Mouse (Mus musculus): ENCODE data around the gene Mslnl.

The Mslnl gene

DNA sequence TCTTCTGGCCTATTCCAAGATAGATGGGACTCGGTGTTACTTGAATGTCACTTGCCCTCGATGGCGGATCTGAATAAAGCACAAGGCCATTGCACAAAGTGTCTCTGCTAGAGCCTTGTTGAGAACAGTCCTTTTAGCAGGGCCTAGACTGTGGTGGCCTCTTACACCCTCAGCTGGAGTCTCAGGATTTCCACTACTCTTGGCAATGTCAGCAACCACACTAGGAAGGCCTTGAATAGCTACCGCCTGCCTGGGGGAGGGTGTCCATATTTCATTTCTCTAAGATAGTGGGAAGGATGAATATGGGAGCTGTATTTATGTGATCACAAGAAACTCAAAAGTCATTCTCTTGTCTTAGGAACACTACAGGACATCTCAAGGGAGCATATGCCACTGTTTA is 12.4 kb downstream of the Mslnl start:
- DNase-seq, result no peak

DNA sequence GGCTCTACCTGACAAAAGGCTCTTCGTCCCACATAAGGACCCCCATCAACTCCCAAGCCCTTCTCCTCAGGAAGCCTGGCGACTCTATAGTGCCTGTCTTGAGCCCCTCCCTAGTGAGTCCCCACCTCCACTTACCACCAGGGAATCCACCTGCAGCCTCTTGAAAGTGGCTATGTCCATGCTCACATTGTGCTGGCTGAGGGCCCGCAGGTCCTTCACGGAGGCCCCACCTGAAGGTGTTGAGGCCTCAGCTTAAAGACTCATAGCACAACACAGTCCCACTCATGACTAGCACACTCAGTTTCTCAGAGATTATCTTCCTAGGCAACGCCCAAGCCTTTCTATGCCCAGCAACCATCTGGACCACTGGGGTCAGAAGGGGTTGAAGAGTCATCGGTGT is 13.5 kb downstream of the Mslnl start:
- no peak for DNase-seq

DNA sequence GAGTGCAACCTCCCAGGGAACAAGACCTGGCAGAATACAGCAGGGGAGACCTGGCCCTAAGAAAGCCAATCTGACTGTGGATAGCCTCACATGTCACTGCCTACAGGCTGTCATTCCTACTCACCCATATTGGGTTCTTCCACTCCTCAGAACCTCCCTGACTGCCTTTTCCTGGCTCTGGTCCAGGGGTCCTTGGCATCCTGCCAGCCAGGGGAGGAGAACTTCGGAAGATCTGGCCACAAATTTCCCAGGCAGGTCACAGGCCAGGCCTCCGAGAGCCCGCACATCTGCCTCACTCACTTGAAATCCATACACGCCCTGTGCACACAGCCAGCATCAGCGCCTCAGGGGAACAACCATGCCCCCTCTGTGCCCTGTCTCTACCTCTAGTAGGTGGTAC is 15.6 kb downstream of the Mslnl start:
- peak; percentile 30 to 45 for DNase-seq

DNA sequence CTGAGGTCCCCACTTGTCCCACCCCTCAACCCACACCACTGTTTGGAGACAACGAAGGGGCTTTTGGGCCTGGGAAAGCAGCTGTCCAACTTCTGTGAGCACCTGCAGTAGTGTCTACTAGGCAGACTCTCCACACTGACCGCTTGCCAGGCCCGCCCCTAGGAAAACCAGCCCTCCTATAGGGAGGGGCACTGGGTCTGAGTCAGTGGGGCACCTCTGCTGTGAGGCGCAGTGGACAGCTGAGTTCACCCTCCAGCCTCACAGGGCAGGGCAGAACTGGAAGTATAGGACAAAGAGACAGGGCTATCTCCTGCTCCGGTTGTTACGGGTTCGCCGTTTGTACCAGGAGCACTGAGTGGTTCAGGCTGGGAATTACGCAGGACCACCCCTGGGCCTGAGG is 18.4 kb downstream of the Mslnl start, which contains the start of gene Msln:
TSS of gene Msln (minus strand) at position 138 of the 400 bp plus-strand sequence.
- DNase-seq, result peak in 1 of 2 experiments; percentile 32

DNA sequence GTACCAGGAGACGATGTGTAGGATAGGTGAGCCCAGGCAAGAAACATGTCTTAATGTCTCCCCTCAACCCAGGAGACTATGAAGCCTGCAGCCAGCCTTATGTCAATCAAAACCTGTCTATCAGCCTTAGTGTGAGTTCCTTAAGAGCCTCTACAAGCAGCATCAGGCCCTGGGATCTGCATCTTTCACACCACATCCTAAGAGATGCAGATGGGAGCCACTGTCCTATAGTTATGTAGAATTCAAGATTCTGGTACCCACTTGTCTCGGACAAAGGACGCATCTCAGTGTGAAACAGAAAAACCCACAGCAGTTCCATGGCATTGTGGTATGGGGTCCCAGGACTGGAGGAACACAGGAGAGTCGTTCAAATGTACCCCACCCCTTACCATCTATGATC is 19.2 kb downstream of the Mslnl start:
- DNase-seq, result no peak

DNA sequence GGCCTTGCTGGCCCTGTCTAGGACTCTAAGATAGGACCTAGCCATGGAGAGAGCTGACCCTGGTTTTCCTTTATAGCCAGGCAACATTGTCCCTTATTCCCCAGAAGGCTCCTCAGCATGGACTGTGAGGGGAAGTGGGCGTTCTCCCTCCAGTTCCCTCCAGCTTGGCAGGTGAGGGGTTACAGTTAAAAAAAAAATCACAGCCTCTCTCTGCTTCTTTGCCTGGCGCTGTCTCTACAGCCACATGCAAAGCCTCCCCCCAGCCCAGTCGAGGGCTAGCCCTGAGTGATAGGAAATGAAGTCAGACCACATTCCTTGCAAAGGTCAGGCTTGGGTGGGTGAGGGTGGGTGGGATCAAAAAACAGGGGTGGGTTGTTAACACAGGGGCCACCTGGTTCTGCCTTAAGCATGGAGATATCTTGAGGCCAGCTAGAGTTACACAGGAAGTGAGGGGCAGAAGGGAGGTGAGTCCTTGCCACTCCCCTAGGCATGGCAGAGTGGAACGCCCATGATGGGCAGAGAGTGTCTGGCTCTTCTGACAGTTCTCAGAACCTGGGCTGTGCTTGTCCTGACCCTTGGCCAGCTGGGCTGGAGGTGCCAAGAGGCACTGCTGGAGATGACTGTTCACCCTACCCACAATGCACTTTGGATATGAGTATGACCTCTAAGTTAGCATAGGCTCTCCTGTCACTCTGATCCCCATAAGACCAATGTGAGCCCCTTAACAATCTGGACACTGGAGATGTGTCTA is 20.0 kb downstream of the Mslnl start:
- DNase-seq, result peak in 1 of 2 experiments; percentile 12

DNA sequence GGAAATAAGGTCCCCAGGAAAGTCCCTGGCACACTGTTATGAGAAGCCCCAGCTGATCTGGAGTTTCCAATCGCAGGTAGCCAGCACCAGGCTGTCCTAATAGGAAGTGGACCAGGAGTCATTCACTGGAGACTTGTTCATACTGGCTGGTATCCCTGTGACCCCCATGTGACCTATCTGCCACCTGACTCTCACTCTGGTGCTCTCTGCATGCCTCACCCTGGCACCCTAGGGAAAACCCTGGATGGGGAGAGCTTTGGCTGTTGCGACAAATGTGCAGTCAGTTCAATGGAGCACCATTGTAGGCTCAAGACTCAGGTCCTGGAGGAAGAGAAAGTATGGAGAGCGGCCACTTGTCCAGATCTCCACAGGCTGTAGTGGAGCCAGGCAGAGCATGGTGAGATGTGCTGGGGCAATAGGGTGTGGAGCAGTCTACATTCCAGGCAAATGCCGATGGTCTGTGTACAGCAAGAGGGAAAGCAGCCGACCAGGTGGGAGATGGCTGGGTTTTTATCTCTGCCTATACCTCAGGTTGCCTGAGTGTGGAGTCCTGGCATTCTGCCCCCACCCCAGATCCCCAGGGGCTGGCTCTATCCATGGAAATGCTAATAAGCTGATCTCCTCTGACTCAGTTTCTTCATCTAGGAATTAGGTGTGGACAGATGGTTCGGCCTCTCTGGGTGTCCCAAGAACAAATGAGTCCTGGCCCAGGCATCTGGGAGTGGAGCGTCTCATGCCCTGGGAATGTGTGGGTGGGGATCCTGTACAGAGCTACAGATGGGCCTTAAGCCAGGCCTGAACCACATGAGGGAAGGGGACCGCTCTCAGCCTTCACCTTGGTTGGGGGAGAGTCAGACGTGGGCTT is 20.8 kb downstream of the Mslnl start:
- DNase-seq, result peak; percentile 50 to 55

DNA sequence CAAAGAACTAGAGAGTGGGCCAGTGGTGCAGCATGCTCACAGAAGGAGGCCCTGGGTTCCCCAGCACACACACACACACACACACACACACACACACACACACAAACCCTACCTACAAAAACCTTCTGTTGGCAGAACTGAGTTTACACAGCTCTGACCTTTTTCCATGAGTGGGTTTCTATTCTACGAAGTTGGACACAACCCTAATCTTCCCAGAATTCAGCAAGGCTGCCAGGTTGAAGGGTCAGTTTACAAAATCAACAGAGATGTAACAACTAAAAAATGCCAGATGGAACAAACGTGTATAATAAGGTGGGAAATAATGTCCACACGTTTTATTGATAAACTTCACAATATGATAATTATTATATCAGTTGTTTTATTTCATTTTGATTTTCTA is 21.8 kb downstream of the Mslnl start:
- DNase-seq, result no peak

DNA sequence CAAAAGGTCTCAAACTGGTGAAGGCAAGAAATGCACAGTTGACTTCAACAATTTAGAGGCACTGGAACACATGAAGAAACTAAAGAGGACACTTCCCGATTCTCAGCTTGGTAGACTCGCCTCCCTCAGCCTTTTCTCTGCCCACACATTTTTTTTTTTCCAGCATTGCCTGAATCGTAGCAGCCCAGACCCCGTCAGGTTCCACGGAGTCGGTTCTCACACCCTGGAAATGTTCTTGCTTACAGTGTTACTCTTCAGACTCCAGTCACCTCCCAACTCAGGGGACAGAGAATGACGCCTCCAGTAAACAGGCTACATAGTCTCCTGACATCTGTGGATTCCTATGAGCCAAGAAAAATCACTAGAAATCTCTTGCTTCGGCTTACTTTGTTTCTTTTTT is 24.3 kb downstream of the Mslnl start:
- no peak for DNase-seq

DNA sequence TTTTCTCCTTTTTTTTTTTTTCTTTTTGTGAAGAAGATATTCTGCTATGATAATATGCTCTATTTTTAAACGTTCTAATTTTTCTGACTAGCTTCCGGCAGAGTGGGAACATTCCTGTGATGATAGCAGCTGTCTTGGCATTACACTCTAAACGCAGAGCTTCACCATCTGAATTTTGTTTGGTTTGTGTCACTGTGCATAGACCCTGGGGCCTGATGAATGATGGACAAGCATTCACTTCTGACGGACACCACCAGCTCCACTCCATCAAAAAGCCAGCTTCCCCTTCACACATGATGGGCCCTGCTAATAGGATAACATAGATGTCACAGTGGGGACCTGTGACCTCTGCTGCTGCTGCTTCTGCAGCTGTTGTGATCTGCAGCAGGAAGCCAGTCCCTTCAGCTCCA is 25.7 kb downstream of the Mslnl start:
- no peak for DNase-seq

DNA sequence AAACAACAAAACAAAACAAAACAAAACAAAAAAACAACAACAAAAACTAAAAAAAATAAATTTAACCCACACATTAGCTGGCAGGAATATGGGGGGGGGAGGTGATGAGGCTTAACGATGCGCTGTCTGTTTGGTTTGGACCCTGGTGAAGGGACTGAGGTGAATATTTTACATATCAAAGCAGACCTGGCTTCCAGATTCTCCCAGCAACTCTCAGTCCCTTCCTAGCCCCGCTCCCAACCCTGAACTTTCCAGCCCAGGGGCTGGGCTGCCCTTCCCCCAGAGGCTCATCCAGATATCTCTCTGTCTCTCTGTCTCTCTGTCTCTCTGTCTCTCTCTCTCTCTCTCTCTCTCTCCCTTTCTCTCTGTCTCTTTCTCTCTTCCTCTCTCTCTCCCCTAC is 26.7 kb downstream of the Mslnl start:
- no peak for DNase-seq

DNA sequence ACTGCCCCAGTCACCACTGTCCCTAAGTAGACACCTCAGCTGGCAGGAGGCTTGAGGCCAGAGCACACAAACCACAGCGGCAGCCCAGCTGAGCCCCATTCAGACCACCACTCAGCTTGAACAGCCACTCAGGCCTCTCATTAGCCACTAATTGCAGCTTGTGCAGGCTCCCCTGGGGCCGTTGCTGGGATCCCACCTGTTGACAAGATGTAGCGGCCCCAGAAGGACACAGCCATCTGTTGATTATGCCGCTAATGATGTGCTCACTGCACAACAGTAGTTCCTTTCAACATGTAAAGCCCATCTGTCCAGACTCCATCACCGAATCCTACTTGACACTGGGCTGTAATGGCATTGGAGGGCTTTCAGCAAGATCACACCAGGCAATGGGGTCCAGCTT is 30.0 kb downstream of the Mslnl start:
- DNase-seq, result no peak

DNA sequence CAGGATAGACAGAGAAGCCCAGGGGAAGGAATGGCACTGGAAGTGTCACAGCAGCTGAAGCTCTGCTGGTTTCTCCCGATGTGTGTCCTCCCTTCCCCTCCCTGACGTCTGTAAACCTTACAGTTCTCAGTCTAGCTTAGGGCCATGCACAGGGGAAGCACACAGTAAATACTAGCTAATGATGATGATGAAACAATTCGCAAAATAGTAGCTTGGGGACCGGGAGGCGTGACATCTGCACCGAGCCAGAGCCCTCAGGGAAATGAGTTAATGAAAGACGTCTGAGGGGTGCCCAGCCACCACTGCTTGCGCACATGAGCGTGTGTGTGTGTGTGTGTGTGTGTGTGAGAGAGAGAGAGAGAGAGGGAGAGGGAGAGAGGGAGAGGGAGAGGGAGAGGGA is 33.5 kb downstream of the Mslnl start:
- DNase-seq, result no peak

DNA sequence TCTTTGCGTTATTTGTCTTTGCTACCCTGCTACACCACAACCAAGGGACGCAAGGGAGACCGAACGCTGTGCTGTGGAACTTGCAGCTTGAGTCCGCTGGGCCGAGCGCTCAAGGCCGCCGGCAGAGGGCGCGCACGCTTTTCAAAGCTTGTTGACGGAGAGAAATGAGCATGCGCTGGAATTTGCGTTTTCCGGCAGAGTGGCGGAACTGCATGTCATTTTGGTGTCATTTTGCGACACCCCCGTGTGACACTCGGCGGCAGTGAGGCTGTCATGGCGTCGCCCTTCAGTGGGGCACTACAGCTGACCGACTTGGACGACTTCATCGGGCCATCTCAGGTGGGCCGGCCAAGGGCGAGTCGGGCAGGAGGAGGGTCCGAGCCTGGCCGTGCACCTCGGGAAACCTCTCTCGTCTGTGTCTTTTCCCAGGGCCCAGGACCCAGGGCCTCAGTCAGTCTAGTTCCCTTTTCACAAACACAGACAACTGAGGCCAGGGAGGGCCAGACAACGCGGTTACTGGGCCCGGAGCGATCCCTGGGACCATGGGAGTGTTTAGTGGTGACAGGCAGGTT is 37.8 kb downstream of the Mslnl start, which contains the start of gene Narfl:
TSS of gene Narfl (plus strand) at position 228 of the 572 bp plus-strand sequence.
- peak; percentile 95 to 96 for DNase-seq

DNA sequence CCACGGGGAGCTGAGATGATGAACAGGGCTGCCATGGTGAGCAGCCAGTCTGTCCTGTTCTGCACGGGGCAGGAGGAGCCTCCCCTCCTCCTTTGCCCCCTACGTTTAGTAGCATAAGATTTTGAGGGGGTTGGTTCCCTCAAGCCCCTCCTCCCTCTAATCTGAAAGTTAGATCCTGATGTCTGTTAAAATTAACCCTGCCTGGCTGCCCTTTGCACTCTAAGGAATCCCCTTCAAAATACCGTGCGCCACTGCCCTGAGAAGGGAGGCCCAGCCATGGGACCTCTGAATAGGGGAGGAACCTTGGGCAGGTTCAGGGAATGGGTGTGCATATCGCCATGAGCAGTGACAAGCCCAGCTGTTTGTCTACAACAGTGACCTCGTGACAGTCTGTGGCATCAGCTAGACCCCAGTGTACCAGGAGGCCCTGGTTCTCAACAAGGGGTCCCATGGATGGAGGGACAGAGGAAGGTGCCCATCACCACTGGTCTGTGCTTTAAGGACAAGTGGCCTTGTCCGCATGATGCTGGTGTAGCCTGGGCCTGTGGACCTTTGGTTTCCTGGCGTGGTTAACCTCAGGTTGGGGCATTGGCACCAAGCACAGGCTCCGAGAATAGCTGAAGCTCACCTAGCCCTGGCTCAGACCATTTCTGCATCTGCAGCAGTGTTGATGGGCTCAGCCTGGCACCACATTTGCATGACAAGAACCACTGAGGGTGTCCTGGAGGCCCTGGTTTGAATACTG is 39.6 kb downstream of the Mslnl start:
- DNase-seq, result no peak

DNA sequence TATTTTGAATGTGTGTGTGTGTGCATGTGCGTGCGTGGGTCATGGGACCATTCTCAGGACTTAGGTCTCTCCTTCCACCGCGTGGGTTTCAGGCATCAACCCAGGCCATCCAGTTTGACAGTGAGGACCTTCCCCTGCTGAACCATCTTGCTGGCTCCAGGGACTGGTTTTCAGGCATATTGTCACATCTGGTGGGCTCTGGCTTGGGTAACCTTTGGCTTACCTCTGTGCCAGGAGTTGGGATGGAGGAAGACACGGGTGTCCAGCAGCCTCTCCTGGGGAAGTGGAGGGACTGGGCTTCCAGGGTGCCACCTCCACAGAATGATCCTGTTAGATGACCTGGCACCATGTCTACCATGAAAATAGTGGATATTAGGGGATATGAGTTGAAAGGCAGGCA is 42.1 kb downstream of the Mslnl start:
- no peak for DNase-seq

DNA sequence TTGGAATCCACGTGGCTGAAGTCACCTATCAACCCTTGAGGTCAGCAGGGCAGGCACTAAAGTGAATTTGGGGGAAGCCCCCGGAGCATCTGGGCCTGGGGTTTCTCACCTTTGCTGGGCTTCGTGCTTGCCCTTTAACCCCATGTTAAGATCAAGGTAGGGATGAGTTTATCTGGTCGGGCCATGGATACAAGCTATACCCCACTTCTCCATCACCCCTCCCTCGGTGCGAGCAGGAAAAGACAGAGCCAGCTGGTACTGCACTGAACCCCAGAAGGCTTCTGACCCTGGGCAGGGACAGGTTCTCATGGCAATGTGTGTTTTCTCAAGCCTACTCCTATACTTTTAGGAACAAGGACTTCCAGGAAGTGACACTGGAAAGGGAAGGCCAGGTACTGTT is 45.5 kb downstream of the Mslnl start:
- no peak for DNase-seq

DNA sequence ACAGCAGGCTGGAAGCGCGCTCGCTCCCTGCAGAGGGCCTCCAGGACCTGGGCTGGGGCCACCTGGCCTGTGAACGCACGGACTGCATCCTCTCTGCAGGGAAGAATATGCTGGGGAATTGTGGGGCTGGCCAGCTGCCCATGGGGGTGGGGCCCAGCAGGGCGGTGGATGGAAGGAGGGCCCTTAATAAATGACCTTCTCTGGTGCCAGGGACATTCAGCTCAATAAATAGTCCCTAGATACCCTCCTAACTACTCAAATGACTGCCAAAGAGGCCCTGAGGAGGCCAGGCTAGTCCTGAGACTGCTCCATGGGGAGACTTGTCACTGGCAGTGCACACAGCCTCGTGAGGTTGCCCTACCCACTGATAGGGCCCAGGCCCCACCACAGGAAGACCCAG is 47.2 kb downstream of the Mslnl start:
- DNase-seq, result no peak

DNA sequence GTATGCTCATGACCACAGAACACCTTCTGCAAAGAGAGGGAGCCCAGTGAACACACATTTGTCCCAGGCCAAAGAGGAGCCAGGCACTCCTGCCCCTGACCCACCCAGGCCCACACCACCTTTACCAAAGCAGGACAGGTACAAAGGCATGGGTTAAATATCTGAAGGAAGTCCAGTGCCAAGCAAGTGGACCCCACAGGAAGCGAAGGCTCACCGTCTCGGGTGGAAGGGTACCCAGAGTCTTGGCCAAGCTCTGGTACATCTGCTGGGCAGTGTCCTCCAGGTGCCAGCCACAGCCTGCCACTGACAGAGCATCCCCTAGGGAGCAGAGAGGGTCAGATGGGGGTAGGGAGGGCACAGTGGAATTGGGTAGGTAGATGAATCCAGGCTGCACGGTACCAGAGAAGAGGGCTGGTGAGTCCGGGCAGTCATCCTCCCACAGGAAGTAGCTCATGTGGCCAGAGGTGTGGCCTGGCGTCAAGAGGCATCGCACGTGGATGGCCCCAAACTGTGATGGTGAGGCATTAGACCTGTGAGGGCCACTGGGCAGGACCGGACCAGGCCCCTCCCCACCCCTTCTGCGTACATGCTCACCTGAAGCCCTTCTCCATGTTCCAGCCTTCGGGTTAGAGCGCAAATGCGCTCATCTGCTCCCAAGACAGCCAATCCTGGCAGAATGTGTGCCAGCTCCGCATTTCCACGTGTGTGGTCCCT is 48.2 kb downstream of the Mslnl start:
- DNase-seq, result no peak

DNA sequence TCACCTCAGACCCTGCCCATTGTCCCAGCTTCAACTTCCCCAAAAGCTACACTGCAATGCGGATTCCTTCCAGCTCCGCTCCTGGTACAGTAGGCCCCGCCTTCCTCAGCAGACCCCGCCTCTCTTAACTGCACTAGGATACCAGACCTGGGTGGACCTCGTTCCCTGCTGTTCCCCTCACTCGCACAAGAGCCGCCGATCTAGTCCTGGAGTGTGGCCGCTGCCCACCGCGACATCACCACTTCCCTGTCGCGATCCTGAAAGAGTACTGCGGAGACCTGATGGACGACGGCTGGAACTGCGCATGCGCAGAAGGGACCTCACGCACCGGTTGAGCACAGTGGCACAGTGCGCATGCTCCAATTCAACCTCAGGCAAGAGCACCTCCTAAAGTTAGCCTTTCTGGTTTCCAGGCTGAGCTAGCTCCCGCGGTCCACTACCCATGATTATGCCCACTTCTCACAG is 49.5 kb downstream of the Mslnl start, which contains the start of gene Haghl:
TSS of gene Haghl (minus strand) at position 393 of the 465 bp plus-strand sequence.
- peak; percentile 94 to 96 for DNase-seq

DNA sequence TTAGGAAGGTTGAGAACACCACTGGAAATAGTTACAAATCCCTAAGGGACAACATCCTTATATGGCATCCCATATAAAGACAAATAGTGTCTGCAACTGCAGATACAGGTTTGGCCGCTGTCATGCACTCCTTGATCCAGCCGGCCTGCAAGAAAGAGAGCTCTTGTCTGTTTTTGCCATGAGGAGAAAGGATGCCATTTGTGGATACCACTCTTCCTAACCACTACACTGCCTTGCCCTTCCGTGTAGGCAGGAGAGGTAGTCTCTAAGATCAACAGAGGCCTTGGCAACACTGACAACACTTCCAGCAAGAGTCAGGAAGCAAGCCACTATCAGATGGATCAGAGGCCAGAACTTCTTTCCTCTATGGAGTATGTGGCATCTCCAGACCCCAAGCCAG is 50.4 kb downstream of the Mslnl start, which contains the start of gene Ccdc78:
TSS of gene Ccdc78 (plus strand) at position 301 of the 400 bp plus-strand sequence.
- no peak for DNase-seq

Data from lung, adult 18-20 months (tissue).